Comparison of ENCODE assay signal across 7 mouse cellular contexts in genomic region chr3:14874402-14875040, GRCm38 (mm10). TPM values are rescaled to one million over a fixed set of nuclear protein-coding genes. Genes with fewer than 3 reads are reported as not detected.
DNase-seq lines count a peak whose midpoint lies in the region; ATAC-seq lines count a peak whose summit lies in the region.

No protein-coding gene starts in this region.

- H3K36me3 ChIP-seq in midbrain, embryonic 11.5 days (ENCODE audit: control insufficient read depth, insufficient read depth, low read length): no peaks in the 10 kb centered on the region
- no peaks in the 10 kb centered on the region for H3K36me3 ChIP-seq in midbrain, embryonic 13.5 days
- no peaks in the 10 kb centered on the region for H3K36me3 ChIP-seq in intestine, embryonic 15.5 days

- ATAC-seq in midbrain, embryonic 11.5 days (ENCODE audit: low FRiP score): peak; percentile 42; the same call in 1 of the 2 replicates
- ATAC-seq in midbrain, embryonic 13.5 days: no peak
- peak; percentile 74 for ATAC-seq in intestine, embryonic 15.5 days

- 50% methylated on average over 8 of the region's 8 CpGs for WGBS in midbrain, embryonic 11.5 days
- 55% methylated on average over 8 of the region's 8 CpGs for WGBS in midbrain, embryonic 13.5 days
- WGBS in intestine, embryonic 15.5 days: 28% methylated on average over 8 of the region's 8 CpGs

- no peaks in the 10 kb centered on the region for H3K4me1 ChIP-seq in midbrain, embryonic 11.5 days (ENCODE audit: control insufficient read depth, insufficient read depth, low read length)
- H3K4me1 ChIP-seq in midbrain, embryonic 13.5 days (replicated peaks): 0 out of 2 replicates have a peak, but pooled peaks cover 2% of the 10 kb centered on the region
- H3K4me1 ChIP-seq in intestine, embryonic 15.5 days (replicated peaks): no peaks in the 10 kb centered on the region

- H3K9me3 ChIP-seq in midbrain, embryonic 11.5 days (ENCODE audit: control insufficient read depth, low read length): no peaks in the 10 kb centered on the region
- H3K9me3 ChIP-seq in midbrain, embryonic 13.5 days: no peaks in the 10 kb centered on the region
- H3K9me3 ChIP-seq in intestine, embryonic 15.5 days: no peaks in the 10 kb centered on the region

- peak; percentile 95 for DNase-seq in midbrain, embryonic 11.5 days (ENCODE audit: low spot score, missing footprints)
- peak; percentile 81 for DNase-seq in c-Kit-positive CD71-positive TER-119-positive erythroid progenitor cells, embryonic 14.5 days (ENCODE audit: low spot score)
- peak; percentile 76 for DNase-seq in retina, embryonic 14.5 days (ENCODE audit: low spot score)
- no peak for DNase-seq in spleen, adult 18-20 months
- no peak for DNase-seq in left cerebral cortex, postnatal 36 days (ENCODE audit: low spot score in 2 of 2)

- no peak overlapping the region for H3K4me2 ChIP-seq in midbrain, embryonic 11.5 days
- H3K4me2 ChIP-seq in midbrain, embryonic 13.5 days (replicated peaks): no peak overlapping the region
- H3K4me2 ChIP-seq in intestine, embryonic 15.5 days (replicated peaks): no peak overlapping the region

- intact Hi-C loops in left cerebral cortex, postnatal 36 days (cut with DNase I): loop anchor here (1.0 to 5.0 kb wide), 2 partner anchors 320 to 368 kb away; no protein-coding TSS in a partner anchor

- H3K27me3 ChIP-seq in midbrain, embryonic 11.5 days (ENCODE audit: control insufficient read depth, insufficient read depth, low read length): no peaks in the 10 kb centered on the region
- H3K27me3 ChIP-seq in midbrain, embryonic 13.5 days: 0 out of 2 replicates have a peak, but pooled peaks cover 3% of the 10 kb centered on the region
- H3K27me3 ChIP-seq in intestine, embryonic 15.5 days (replicated peaks): no peaks in the 10 kb centered on the region

- H3K9ac ChIP-seq in midbrain, embryonic 11.5 days (ENCODE audit: low read length): no peak overlapping the region
- H3K9ac ChIP-seq in midbrain, embryonic 13.5 days (replicated peaks): no peak overlapping the region
- no peak overlapping the region for H3K9ac ChIP-seq in intestine, embryonic 15.5 days

- no peak overlapping the region for H3K4me3 ChIP-seq in midbrain, embryonic 11.5 days (ENCODE audit: low read depth, low read length)
- no peak overlapping the region for H3K4me3 ChIP-seq in midbrain, embryonic 13.5 days (replicated peaks)
- H3K4me3 ChIP-seq in intestine, embryonic 15.5 days (replicated peaks): no peak overlapping the region

- no peak overlapping the region for H3K27ac ChIP-seq in midbrain, embryonic 11.5 days (ENCODE audit: low read depth, low read length)
- H3K27ac ChIP-seq in midbrain, embryonic 13.5 days: no peak overlapping the region
- H3K27ac ChIP-seq in intestine, embryonic 15.5 days: no peak overlapping the region

RNA-seq across cellular contexts. Expression of gene Car3, which starts 11.2 kb away (rescaled TPM):
- 3.5 and 3.9 TPM in 2 replicates for polyA plus RNA-seq in midbrain, embryonic 11.5 days (2014; fragmentation: Nextera tagmentation; extraction: Ambion mirVana)
- polyA plus RNA-seq in midbrain, embryonic 13.5 days (2015; fragmentation: Nextera tagmentation; extraction: Ambion mirVana): 1.5 TPM in 2 replicates
- polyA plus RNA-seq in intestine, embryonic 15.5 days (2015; fragmentation: Nextera tagmentation; extraction: Ambion mirVana): 3.8 and 4.6 TPM in 2 replicates
- total RNA-seq in left cerebral cortex, postnatal 36 days (2021): 1 to 10 TPM; 1.3 to 1.7 TPM

RNA-seq across cellular contexts. Expression of gene Car2, which starts 11.6 kb away (rescaled TPM):
- polyA plus RNA-seq in midbrain, embryonic 11.5 days (2014; fragmentation: Nextera tagmentation; extraction: Ambion mirVana): 108 and 118 TPM in 2 replicates
- 20.3 and 22.0 TPM in 2 replicates for polyA plus RNA-seq in midbrain, embryonic 13.5 days (2015; fragmentation: Nextera tagmentation; extraction: Ambion mirVana)
- 56.2 and 69.8 TPM in 2 replicates for polyA plus RNA-seq in intestine, embryonic 15.5 days (2015; fragmentation: Nextera tagmentation; extraction: Ambion mirVana)
- total RNA-seq in left cerebral cortex, postnatal 36 days (2021): 100 to 1,000 TPM; 109 to 113 TPM

Comparison
In these comparisons a context has a peak if more than half of its experiments do, and no peak if none do; other contexts are left out.
1. DNase-seq: peak in midbrain, embryonic 11.5 days (single experiment), c-Kit-positive CD71-positive TER-119-positive erythroid progenitor cells, embryonic 14.5 days (single experiment) and retina, embryonic 14.5 days (single experiment); none in spleen, adult 18-20 months (0 of 2) and left cerebral cortex, postnatal 36 days (0 of 2).